ENCODE assay signal across 12 mouse cellular contexts in genomic region chr7:130037573-130037925, GRCm38 (mm10).
A peak's percentile ranks its signal among the peaks of the same experiment; 100 is the strongest.
DNase-seq lines count a peak whose midpoint lies in the region; ATAC-seq and TF ChIP-seq lines count a peak whose summit lies in the region.
"Had no signal": no experiment of that assay in that cellular context is flagged by ENCODE, and none has a peak within 500 bp of the region (broad histone marks: within the 10 kb centered on the region; RNA-seq: fewer than 3 reads in every experiment).

No protein-coding gene starts in this region.

- no peaks in the 10 kb centered on the region for H3K9me3 ChIP-seq in hindbrain, postnatal 0 days (ENCODE audit: low read length)
- no peaks in the 10 kb centered on the region for H3K9me3 ChIP-seq in hindbrain, embryonic 13.5 days
- peaks cover 3% of the 10 kb centered on the region; the same call in 1 of the 2 replicates for H3K9me3 ChIP-seq in intestine, embryonic 15.5 days
- H3K9me3 ChIP-seq in stomach, embryonic 14.5 days (ENCODE audit: control insufficient read depth, low read depth, low read length) = no peaks in the 10 kb centered on the region

- intact Hi-C loops in gastrocnemius, postnatal 36 days (cut with DNase I) = no loop called here

- peak overlapping the region; percentile 56; the same call in 1 of the 2 replicates for H3K27ac ChIP-seq in hindbrain, postnatal 0 days
- H3K27ac ChIP-seq in hindbrain, embryonic 13.5 days = no peak overlapping the region
- H3K27ac ChIP-seq in intestine, embryonic 15.5 days = peak overlapping the region; percentile 80
- peak overlapping the region; percentile 86 for H3K27ac ChIP-seq in stomach, embryonic 14.5 days (ENCODE audit: low read length)

- no peak overlapping the region for H3K9ac ChIP-seq in hindbrain, postnatal 0 days (replicated peaks; ENCODE audit: low read length)
- H3K9ac ChIP-seq in hindbrain, embryonic 13.5 days = no peak overlapping the region
- no peak overlapping the region for H3K9ac ChIP-seq in intestine, embryonic 15.5 days
- H3K9ac ChIP-seq in stomach, embryonic 14.5 days (replicated peaks; ENCODE audit: low read depth, low read length) = no peak overlapping the region

- 51% methylated on average over 4 of the region's 4 CpGs for WGBS in hindbrain, postnatal 0 days
- WGBS in hindbrain, embryonic 13.5 days = 76% methylated on average over 4 of the region's 4 CpGs
- WGBS in intestine, embryonic 15.5 days = 63% methylated on average over 4 of the region's 4 CpGs
- 77% methylated on average over 4 of the region's 4 CpGs for WGBS in stomach, embryonic 14.5 days

- no peak overlapping the region for H3K4me2 ChIP-seq in hindbrain, postnatal 0 days (ENCODE audit: low read depth, low read length)
- no peak overlapping the region for H3K4me2 ChIP-seq in hindbrain, embryonic 13.5 days
- no peak overlapping the region for H3K4me2 ChIP-seq in intestine, embryonic 15.5 days (replicated peaks)
- H3K4me2 ChIP-seq in stomach, embryonic 14.5 days (replicated peaks; ENCODE audit: low read depth, low read length) = no peak overlapping the region
- H3K4me2 ChIP-seq: liver, embryonic 11.5 days had no signal

- peak; percentile 13 for DNase-seq in hindbrain, postnatal 0 days (ENCODE audit: low spot score)
- DNase-seq in adrenal gland, postnatal 25 days = peak; percentile 36
- no peak for DNase-seq in gastrocnemius, postnatal 36 days
- DNase-seq in left cerebral cortex, adult 18-20 months (ENCODE audit: low spot score in 2 of 2) = no peak
- DNase-seq: cerebellum, adult 8-10 months; heart, postnatal 4 days; thymus, postnatal 4 days had no signal

- H3K36me3 ChIP-seq in hindbrain, postnatal 0 days (ENCODE audit: insufficient read depth, low read length) = no peaks in the 10 kb centered on the region
- no peaks in the 10 kb centered on the region for H3K36me3 ChIP-seq in hindbrain, embryonic 13.5 days
- H3K36me3 ChIP-seq in intestine, embryonic 15.5 days = no peaks in the 10 kb centered on the region
- no peaks in the 10 kb centered on the region for H3K36me3 ChIP-seq in stomach, embryonic 14.5 days (ENCODE audit: control insufficient read depth, insufficient read depth, low read length)

- H3K4me1 ChIP-seq in hindbrain, postnatal 0 days (ENCODE audit: insufficient read depth, low read length) = peaks cover 7% of the 10 kb centered on the region; the same call in 1 of the 2 replicates
- no peaks in the 10 kb centered on the region for H3K4me1 ChIP-seq in hindbrain, embryonic 13.5 days (replicated peaks)
- H3K4me1 ChIP-seq in intestine, embryonic 15.5 days (replicated peaks) = peaks cover 29% of the 10 kb centered on the region
- H3K4me1 ChIP-seq in stomach, embryonic 14.5 days (ENCODE audit: control insufficient read depth, insufficient read depth, low read length) = peaks cover 23% of the 10 kb centered on the region

- H3K27me3 ChIP-seq in hindbrain, postnatal 0 days (ENCODE audit: insufficient read depth, low read length) = no peaks in the 10 kb centered on the region
- H3K27me3 ChIP-seq in hindbrain, embryonic 13.5 days = 0 out of 2 replicates have a peak, but pooled peaks cover 3% of the 10 kb centered on the region
- H3K27me3 ChIP-seq in intestine, embryonic 15.5 days (replicated peaks) = no peaks in the 10 kb centered on the region
- no peaks in the 10 kb centered on the region for H3K27me3 ChIP-seq in stomach, embryonic 14.5 days (ENCODE audit: control insufficient read depth, insufficient read depth, low read length)

- ATAC-seq in hindbrain, postnatal 0 days = no peak
- ATAC-seq in hindbrain, embryonic 13.5 days (ENCODE audit: low FRiP score) = no peak
- ATAC-seq in intestine, embryonic 15.5 days = no peak
- no peak for ATAC-seq in stomach, embryonic 14.5 days (ENCODE audit: insufficient number of reproducible peaks, insufficient read depth, low FRiP score, low read depth)

- H3K4me3 ChIP-seq in hindbrain, postnatal 0 days (ENCODE audit: low read length) = no peak overlapping the region
- H3K4me3 ChIP-seq in hindbrain, embryonic 13.5 days = no peak overlapping the region
- no peak overlapping the region for H3K4me3 ChIP-seq in intestine, embryonic 15.5 days (replicated peaks)
- H3K4me3 ChIP-seq in stomach, embryonic 14.5 days (ENCODE audit: low read depth, low read length) = no peak overlapping the region
- H3K4me3 ChIP-seq: erythroblast, embryonic 14.5 days had no signal

- TF ChIP-seq CTCF in hindbrain, postnatal 0 days (IDR thresholded peaks at IDR 0.05; ENCODE audit: low read depth) = no peak

Comparison
In these comparisons a context has a peak if more than half of its experiments do, and no peak if none do; other contexts are left out.
1. DNase-seq: peak in hindbrain, postnatal 0 days (single experiment) and adrenal gland, postnatal 25 days (single experiment); none in gastrocnemius, postnatal 36 days (0 of 2) and left cerebral cortex, adult 18-20 months (0 of 2).